Comparison of ENCODE assay signal across 17 mouse cellular contexts in the genomic region with DNA sequence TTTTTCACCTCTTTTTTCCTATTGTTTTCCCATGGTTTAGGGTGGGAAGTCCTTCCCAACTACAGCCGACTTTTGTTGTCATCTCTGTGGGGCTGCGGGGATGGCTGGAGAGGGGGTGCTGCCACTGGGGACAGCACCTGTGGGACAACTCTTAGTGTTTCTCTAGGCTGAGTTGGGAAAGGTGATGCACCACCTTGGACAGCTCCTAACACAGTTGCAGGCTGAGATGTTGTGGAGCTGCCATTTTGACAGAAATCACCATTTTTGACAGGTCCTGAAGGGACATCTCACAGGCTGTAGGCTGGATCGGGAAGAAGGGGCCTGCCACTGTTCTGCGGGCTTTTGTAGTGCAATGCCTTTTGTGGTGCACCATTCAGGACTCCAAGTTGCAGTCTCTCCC.
"Had no signal": no experiment of that assay in that cellular context is flagged by ENCODE, and none has a peak within 500 bp of the region (broad histone marks: within the 10 kb centered on the region; RNA-seq: fewer than 3 reads in every experiment).

No protein-coding gene starts in this region.

- H3K27me3 ChIP-seq: limb, embryonic 12.5 days; liver, embryonic 13.5 days; midbrain, embryonic 15.5 days; neural tube, embryonic 13.5 days; stomach, embryonic 15.5 days had no signal

- H3K36me3 ChIP-seq: limb, embryonic 12.5 days; liver, embryonic 13.5 days; midbrain, embryonic 10.5 days; midbrain, embryonic 15.5 days; neural tube, embryonic 13.5 days; stomach, embryonic 15.5 days had no signal

- H3K4me3 ChIP-seq: left cerebral cortex, adult 2 months; limb, embryonic 12.5 days; liver, embryonic 13.5 days; midbrain, embryonic 10.5 days; midbrain, embryonic 15.5 days; neural tube, embryonic 13.5 days; stomach, embryonic 15.5 days had no signal

- H3K9ac ChIP-seq: limb, embryonic 12.5 days; liver, embryonic 13.5 days; liver, postnatal 0 days; midbrain, embryonic 15.5 days; neural tube, embryonic 13.5 days; stomach, embryonic 15.5 days had no signal

- H3K27ac ChIP-seq: kidney, postnatal 0 days; left cerebral cortex, adult 2 months; limb, embryonic 12.5 days; liver, embryonic 13.5 days; midbrain, embryonic 10.5 days; midbrain, embryonic 15.5 days; neural tube, embryonic 13.5 days; stomach, embryonic 15.5 days had no signal

- H3K4me2 ChIP-seq: limb, embryonic 12.5 days; liver, embryonic 13.5 days; midbrain, embryonic 15.5 days; neural tube, embryonic 13.5 days; stomach, embryonic 15.5 days had no signal

- H3K9me3 ChIP-seq: limb, embryonic 12.5 days; liver, embryonic 13.5 days; midbrain, embryonic 10.5 days; midbrain, embryonic 15.5 days; neural tube, embryonic 13.5 days; stomach, embryonic 15.5 days had no signal

- H3K4me1 ChIP-seq: limb, embryonic 12.5 days; liver, embryonic 13.5 days; midbrain, embryonic 15.5 days; neural tube, embryonic 13.5 days; stomach, embryonic 15.5 days had no signal

- ATAC-seq: intestine, embryonic 16.5 days; liver, postnatal 0 days; midbrain, embryonic 15.5 days had no signal

- DNase-seq: kidney, adult 8-10 months; liver; liver, embryonic 13.5 days; liver, postnatal 0 days; lung, postnatal 36 days; retina, postnatal 1 day; right cerebral cortex, postnatal 4 days; thymus, adult 2 months; thymus, postnatal 25 days had no signal
